Mouse (Mus musculus) gastrocnemius, postnatal 36 days (tissue): Measurements from ENCODE around the gene Krtap19-9b. TPM values are rescaled to one million over a fixed set of nuclear protein-coding genes. Genes with fewer than 3 reads are reported as not detected.

Experiments
- DNase-seq, 2 experiments: peaks; one replicate each; pipeline ENCODE4 v3.0.0; 2022
- intact Hi-C: fragments of 180-260 bp; cut with DNase I; formaldehyde crosslinking; loops from one replicate; pipeline ENCODE4 v1.15.1; 2025
- long read RNA-seq, 2 experiments: library from polyadenylated mRNA; stranded (forward); transcript quantifications; one replicate each; pipeline ENCODE4 v2.0.0; 2021
- total RNA-seq, 2 experiments: library from RNA; stranded (reverse); gene quantifications; 2 replicates each; pipeline ENCODE4 v1.2.3; 2021

The Krtap19-9b gene
- not detected for total RNA-seq
- long read RNA-seq, experiment 1 = 0 reads
- long read RNA-seq, experiment 2 = 0 reads

- intact Hi-C loops = no loop called here
- no peak for DNase-seq
These were observed at the start of gene Krtap19-9b for GRCm38 (mm10) chr16:88932165-88932564. TSS of gene Krtap19-9b (minus strand) at chr16:88932265.

GRCm38 (mm10) chr16:88962773-88963172, 30.7 kb upstream of the Krtap19-9b start, which contains the start of gene Krtap16-3:
TSS of gene Krtap16-3 (minus strand) at chr16:88962873.
- no peak for DNase-seq
- intact Hi-C loops = no loop called here

DNA sequence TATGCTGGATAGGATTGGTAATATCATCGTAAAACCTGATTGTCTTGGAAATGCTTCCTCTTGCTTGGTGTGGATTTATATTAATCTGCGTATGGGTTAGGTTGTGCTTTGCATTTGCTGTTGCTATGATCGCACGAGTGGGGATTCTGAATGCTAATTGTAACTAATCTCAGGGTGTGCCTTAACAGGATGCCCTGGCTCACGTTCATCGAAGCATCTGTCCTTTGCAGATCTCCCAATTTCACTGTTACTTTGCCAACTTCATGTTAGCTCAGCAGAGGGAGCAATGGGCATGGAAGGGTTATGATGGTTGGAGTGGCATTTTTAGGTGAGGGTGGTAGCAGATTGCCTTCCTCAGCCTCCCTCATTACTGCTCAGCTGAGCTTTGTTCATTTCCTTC, 9.0 kb upstream of the Krtap19-9b start:
- no peak for DNase-seq
- intact Hi-C loops = no loop called here

DNA sequence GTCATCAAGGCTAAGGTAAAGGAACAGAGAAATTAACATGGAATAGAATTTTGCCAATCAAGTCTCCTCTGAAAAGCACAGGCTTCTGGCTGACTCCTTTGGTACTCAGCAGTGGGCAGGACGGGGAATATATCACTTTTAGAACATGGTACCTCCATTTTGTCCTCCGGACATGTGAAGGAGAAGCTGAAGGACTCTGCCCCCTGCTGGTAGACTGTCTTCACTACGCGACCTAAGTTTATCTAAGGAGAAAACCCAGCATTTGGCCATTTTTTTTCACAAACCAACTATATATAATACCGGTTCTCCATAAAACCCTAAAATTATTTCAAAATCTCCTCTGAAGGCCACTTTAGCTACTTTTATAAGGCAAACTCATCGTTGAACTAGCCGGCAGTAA, 6.2 kb upstream of the Krtap19-9b start:
- DNase-seq = no peak
- intact Hi-C loops = no loop called here

- no peak for DNase-seq
- intact Hi-C loops = no loop called here
These were observed 35.7 kb downstream of the Krtap19-9b start, which contains the start of gene Krtap19-5 for GRCm38 (mm10) chr16:88896357-88896756. TSS of gene Krtap19-5 (minus strand) at chr16:88896457.

GRCm38 (mm10) chr16:88886870-88887269, 45.2 kb downstream of the Krtap19-9b start:
- DNase-seq = no peak
- intact Hi-C loops = no loop called here

DNA sequence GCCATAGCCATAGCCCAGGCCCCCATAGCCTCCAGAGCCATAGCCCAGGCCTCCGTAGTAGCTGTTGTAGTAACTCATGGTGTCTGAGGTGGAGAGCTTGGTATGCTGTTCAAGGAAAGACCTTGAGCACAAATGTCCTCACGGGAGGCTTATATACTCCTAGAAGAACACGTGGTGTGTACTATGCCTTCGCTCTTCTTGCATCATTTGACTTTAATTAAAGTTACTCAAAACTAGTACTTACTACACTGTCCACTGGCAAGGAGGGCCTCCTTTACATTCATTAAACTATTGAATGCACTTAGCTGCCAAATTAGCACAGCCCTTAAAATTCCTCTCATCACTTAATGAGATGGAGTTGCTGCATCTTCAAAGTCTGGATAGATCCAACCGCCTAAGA, 47.1 kb downstream of the Krtap19-9b start, which contains the start of gene Krtap19-4:
TSS of gene Krtap19-4 (minus strand) at position 101 of the 400 bp plus-strand sequence.
- intact Hi-C loops = no loop called here
- DNase-seq = no peak

Other genes starting within 250 kb of the Krtap19-9b start
- gene 2310061N02Rik, start 224.3 kb downstream of the Krtap19-9b start, total RNA-seq = not detected
- gene Krtap13-1, start 203.4 kb downstream of the Krtap19-9b start, total RNA-seq = not detected
- not detected for gene Krtap13, start 180.6 kb downstream of the Krtap19-9b start, total RNA-seq
- not detected for gene 2310034C09Rik, start 173.4 kb downstream of the Krtap19-9b start, total RNA-seq
- not detected for gene 2310057N15Rik, start 158.1 kb downstream of the Krtap19-9b start, total RNA-seq
- gene Gm5965, start 154.4 kb downstream of the Krtap19-9b start, total RNA-seq = not detected
- gene Gm20741, start 120.0 kb downstream of the Krtap19-9b start, total RNA-seq = not detected
- gene Krtap15, start 112.0 kb downstream of the Krtap19-9b start, total RNA-seq = not detected
- gene Krtap14, start 106.1 kb downstream of the Krtap19-9b start, total RNA-seq = not detected
- not detected for gene Krtap19-1, start 62.9 kb downstream of the Krtap19-9b start, total RNA-seq
- gene Krtap19-2, start 58.0 kb downstream of the Krtap19-9b start, total RNA-seq = not detected
- gene Krtap19-3, start 54.2 kb downstream of the Krtap19-9b start, total RNA-seq = not detected
- not detected for gene Krtap19-4, start 47.2 kb downstream of the Krtap19-9b start, total RNA-seq
- gene Krtap19-5, start 35.8 kb downstream of the Krtap19-9b start, total RNA-seq = not detected
- gene Krtap16-3, start 30.6 kb upstream of the Krtap19-9b start, total RNA-seq = not detected
- gene Krtap22-2, start 78.5 kb upstream of the Krtap19-9b start, total RNA-seq = not detected
- gene Gm10229, start 83.0 kb upstream of the Krtap19-9b start, total RNA-seq = not detected
- not detected for gene Krtap6-1, start 99.4 kb upstream of the Krtap19-9b start, total RNA-seq
- not detected for gene Gm10228, start 109.2 kb upstream of the Krtap19-9b start, total RNA-seq
- not detected for gene Krtap6-5, start 115.6 kb upstream of the Krtap19-9b start, total RNA-seq
- not detected for gene 1110025L11Rik, start 131.7 kb upstream of the Krtap19-9b start, total RNA-seq
- gene Krtap6-3, start 151.8 kb upstream of the Krtap19-9b start, total RNA-seq = not detected
- gene Gm6358, start 208.6 kb upstream of the Krtap19-9b start, total RNA-seq = not detected
- not detected for gene Gm10061, start 218.8 kb upstream of the Krtap19-9b start, total RNA-seq
- not detected for gene Gm9789, start 225.7 kb upstream of the Krtap19-9b start, total RNA-seq
- not detected for gene Gm7735, start 237.2 kb upstream of the Krtap19-9b start, total RNA-seq
- gene 1110057P08Rik, start 242.5 kb upstream of the Krtap19-9b start, total RNA-seq = not detected